Mouse (Mus musculus): ENCODE data around the gene Tacc2. TPM values are rescaled to one million over a fixed set of nuclear protein-coding genes. Genes with fewer than 3 reads are reported as not detected.

Gene Tacc2
- total and polyA plus RNA-seq, 2 experiments from 2014 or later: 39.0 to 83.8 TPM

DNA sequence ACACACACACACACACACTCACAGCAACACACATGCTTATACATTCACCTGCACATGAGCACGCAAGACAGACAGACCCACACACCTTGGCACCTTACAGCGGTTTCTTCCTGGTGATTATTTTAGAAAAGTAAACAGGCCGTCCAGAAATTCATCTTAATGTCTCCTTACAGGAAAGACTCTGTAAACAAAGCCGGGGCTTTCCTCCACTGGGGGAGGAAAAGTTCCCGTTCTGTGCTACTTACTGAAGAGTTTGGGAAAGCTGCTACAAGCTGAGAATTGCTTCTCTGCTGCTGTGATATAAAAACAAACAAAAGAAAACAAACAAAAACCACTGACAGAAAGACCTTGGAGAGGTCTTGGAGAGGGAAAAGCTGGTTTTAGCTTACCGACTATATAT, 231.5 kb downstream of the Tacc2 start:
- Histone ChIP-seq H3K9ac (replicated peaks; ENCODE audit: low read depth, low read length) (no peak overlapping the region), H3K4me2 (ENCODE audit: low read depth, low read length) (no peak overlapping the region), H3K4me1 (ENCODE audit: control insufficient read depth, insufficient read depth) (no peaks in the 10 kb centered on the region; the same call in 1 of the 2 replicates), H3K27me3 (ENCODE audit: control insufficient read depth, insufficient read depth, low read length) (no peaks in the 10 kb centered on the region), H3K4me3 (ENCODE audit: low read depth, low read length) (no peak overlapping the region), H3K9me3 (replicated peaks; ENCODE audit: control insufficient read depth, low read length) (no peaks in the 10 kb centered on the region), H3K36me3 (replicated peaks; ENCODE audit: control insufficient read depth, insufficient read depth, low read length) (no peaks in the 10 kb centered on the region), H3K27ac (ENCODE audit: low read depth) (no peak overlapping the region)
- DNase-seq (ENCODE audit: low spot score): no peak
- ATAC-seq (ENCODE audit: insufficient read depth, low read depth): no peak
- 42% methylated on average over 6 of the region's 6 CpGs for WGBS
- TF ChIP-seq CTCF (IDR thresholded peaks at IDR 0.05; ENCODE audit: low read depth): no peak
- TF ChIP-seq EP300 (IDR thresholded peaks at IDR 0.05; ENCODE audit: low read depth): no peak

GRCm38 (mm10) chr7:130810238-130810637, 233.0 kb downstream of the Tacc2 start:
- no peak for TF ChIP-seq CTCF (IDR thresholded peaks at IDR 0.05; ENCODE audit: low read depth)
- no peak for TF ChIP-seq EP300 (IDR thresholded peaks at IDR 0.05; ENCODE audit: low read depth)
- DNase-seq (ENCODE audit: low spot score): no peak
- Histone ChIP-seq H3K36me3 (replicated peaks; ENCODE audit: control insufficient read depth, insufficient read depth, low read length) (no peaks in the 10 kb centered on the region), H3K27me3 (ENCODE audit: control insufficient read depth, insufficient read depth, low read length) (no peaks in the 10 kb centered on the region), H3K4me2 (ENCODE audit: low read depth, low read length) (no peak overlapping the region), H3K9me3 (replicated peaks; ENCODE audit: control insufficient read depth, low read length) (no peaks in the 10 kb centered on the region), H3K4me1 (ENCODE audit: control insufficient read depth, insufficient read depth) (no peaks in the 10 kb centered on the region; the same call in 1 of the 2 replicates), H3K9ac (replicated peaks; ENCODE audit: low read depth, low read length) (no peak overlapping the region), H3K27ac (ENCODE audit: low read depth) (no peak overlapping the region), H3K4me3 (ENCODE audit: low read depth, low read length) (no peak overlapping the region)
- WGBS: 68% methylated on average over 4 of the region's 4 CpGs
- ATAC-seq (ENCODE audit: insufficient read depth, low read depth): no peak

DNA sequence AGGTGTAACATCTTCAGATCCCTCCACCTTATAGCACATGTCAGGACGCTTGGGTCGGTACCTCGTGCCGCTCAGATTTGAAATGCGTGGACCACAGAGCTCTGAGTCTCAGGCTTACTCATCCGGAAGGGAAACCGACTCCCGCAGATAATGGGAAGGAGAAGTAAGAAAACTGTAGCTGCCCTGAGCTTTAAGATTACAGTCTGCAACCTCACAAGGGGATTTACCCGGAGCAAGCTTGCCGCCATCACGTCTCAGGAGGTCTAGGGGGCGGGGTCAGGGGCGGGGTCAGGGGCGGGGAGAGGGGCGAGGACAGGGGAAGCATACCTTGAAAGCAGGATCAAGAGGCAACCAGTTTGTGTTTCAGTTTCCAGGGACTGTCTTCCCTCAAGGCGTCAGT, 235.2 kb downstream of the Tacc2 start:
- no peak overlapping the region for H3K4me3 ChIP-seq (ENCODE audit: low read depth, low read length)
- 39% methylated on average over 16 of the region's 16 CpGs for WGBS
- H3K4me2 ChIP-seq (ENCODE audit: low read depth, low read length): no peak overlapping the region
- DNase-seq (ENCODE audit: low spot score) (no peak), ATAC-seq (ENCODE audit: insufficient read depth, low read depth) (no peak)
- no peaks in the 10 kb centered on the region for H3K27me3 ChIP-seq (ENCODE audit: control insufficient read depth, insufficient read depth, low read length)
- TF ChIP-seq EP300 (IDR thresholded peaks at IDR 0.05; ENCODE audit: low read depth) (no peak), CTCF (IDR thresholded peaks at IDR 0.05; ENCODE audit: low read depth) (no peak)
- no peaks in the 10 kb centered on the region; the same call in 1 of the 2 replicates for H3K4me1 ChIP-seq (ENCODE audit: control insufficient read depth, insufficient read depth)
- no peaks in the 10 kb centered on the region for H3K9me3 ChIP-seq (replicated peaks; ENCODE audit: control insufficient read depth, low read length)
- H3K27ac ChIP-seq (ENCODE audit: low read depth): no peak overlapping the region
- H3K9ac ChIP-seq (replicated peaks; ENCODE audit: low read depth, low read length): no peak overlapping the region
- no peaks in the 10 kb centered on the region for H3K36me3 ChIP-seq (replicated peaks; ENCODE audit: control insufficient read depth, insufficient read depth, low read length)

Other genes with a start within 250 kb of the Tacc2 start
- 31.0 and 32.4 TPM in 2 replicates for gene Ate1, start 57.1 kb upstream of the Tacc2 start, total RNA-seq (2014; rRNA removed; ENCODE audit: low replicate concordance)
- gene Ate1, start 57.1 kb upstream of the Tacc2 start, polyA plus RNA-seq (2015; fragmentation: Nextera tagmentation; extraction: Ambion mirVana): 65.1 and 66.3 TPM in 2 replicates
- 56.9 and 72.7 TPM in 2 replicates for gene Nsmce4a, start 4.3 kb upstream of the Tacc2 start, total RNA-seq (2014; rRNA removed; ENCODE audit: low replicate concordance)
- gene Nsmce4a, start 4.3 kb upstream of the Tacc2 start, polyA plus RNA-seq (2015; fragmentation: Nextera tagmentation; extraction: Ambion mirVana): 96.9 and 107 TPM in 2 replicates
- not detected in 2 replicates for gene Btbd16, start 196.6 kb downstream of the Tacc2 start, total RNA-seq (2014; rRNA removed; ENCODE audit: low replicate concordance)
- gene Btbd16, start 196.6 kb downstream of the Tacc2 start, polyA plus RNA-seq (2015; fragmentation: Nextera tagmentation; extraction: Ambion mirVana): 0.12 and 0.25 TPM in 2 replicates